Mouse (Mus musculus) gastrocnemius, postnatal 14 days (tissue): Measurements from ENCODE around the gene Sdad1. TPM values are rescaled to one million over a fixed set of nuclear protein-coding genes. Genes with fewer than 3 reads are reported as not detected.
A peak's percentile ranks its signal among the peaks of the same experiment; 100 is the strongest.

Source experiments
- DNase-seq: peaks from one replicate; pipeline ENCODE4 v3.0.0; 2021; ENCODE audit warnings: mixed read lengths
- intact Hi-C: fragments of 180-260 bp; cut with DNase I; formaldehyde crosslinking; loops from one replicate; pipeline ENCODE4 v1.15.1; 2025; ENCODE audit warnings: low total_unique reads
- total RNA-seq, 2 experiments: library from RNA; stranded (reverse); gene quantifications; 2 replicates each; pipeline ENCODE4 v1.2.3; 2021

The Sdad1 gene
- total RNA-seq, 2 experiments from 2014 or later, result 16.2 TPM

- intact Hi-C loops, result no loop called here
- DNase-seq, result peak; percentile 51
These were observed 8.3 kb upstream of the Sdad1 start for GRCm38 (mm10) chr5:92318596-92318995.

DNA sequence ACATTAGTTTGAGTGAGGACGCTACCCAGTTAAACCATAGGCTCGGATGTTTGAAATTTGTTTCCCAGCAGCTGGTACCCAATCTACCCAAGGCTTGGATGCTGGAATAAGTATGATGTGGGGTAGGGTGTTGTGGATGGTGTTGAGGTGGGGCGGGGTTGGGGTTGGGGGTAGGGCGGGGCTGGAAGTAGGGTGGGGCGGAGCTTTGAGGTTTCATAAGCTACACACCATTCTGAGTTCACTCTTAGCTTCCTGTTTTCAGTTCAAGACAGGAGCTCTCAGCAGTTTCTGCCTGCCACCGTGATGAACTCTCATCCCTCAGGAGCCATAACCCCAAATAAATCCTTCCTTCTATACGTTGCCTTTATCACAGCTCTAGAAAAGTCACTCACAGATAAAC, 7.8 kb upstream of the Sdad1 start:
- DNase-seq, result no peak
- intact Hi-C loops, result no loop called here

DNA sequence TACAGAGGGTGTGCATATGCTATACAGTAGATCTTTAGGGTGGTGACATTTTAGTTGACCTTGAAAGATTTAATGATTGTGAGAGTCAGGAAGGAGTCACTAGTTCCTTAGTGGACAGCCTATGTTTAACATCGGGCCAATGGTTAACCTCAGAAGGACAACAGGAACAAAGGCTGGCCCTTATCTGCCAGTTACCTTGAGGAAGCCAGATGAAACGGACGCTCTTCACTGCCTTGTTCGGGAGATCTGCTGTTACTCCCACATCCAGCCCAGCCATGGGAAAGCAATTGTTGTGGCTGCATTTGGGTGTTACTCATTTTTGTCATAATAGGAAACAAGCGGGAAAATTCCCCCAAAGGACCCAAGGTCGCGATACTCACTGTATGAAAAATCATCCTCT, 3.5 kb upstream of the Sdad1 start:
- intact Hi-C loops, result loop anchor here (5.0 kb wide), 2 partner anchors 69 to 84 kb away; no protein-coding TSS in a partner anchor
- DNase-seq, result no peak

DNA sequence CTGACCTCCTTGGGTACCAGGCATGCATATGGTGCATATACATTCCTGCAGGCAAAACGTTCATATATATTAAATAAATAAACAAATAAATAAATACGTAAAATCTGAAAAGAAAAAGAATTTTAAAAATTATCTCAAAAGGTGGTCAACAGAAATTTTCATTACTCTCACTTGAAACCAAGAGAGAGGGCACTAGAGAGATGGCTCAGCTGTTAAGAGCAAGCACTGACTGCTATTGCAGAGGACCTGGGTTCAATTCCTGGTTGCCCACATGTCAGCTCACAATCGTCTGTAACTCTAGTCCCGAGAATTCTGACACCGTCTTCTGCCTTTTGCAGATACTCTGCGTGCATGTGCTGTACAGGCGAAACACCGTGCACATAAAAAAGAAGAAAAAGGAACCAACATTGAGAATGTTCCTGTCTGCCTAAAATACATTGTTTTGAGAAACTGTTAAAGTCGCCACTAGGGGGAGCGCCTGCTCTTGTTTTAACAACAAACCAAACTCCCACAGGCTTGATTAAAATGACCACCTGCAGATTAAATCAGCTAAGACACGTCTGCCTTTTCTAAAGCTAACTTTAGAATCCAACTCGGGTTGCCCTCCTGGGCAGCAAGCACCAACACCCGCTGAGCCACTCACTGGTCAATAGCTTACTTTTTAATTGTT, 1.9 kb upstream of the Sdad1 start:
- intact Hi-C loops, result loop anchor here (5.0 kb wide), 2 partner anchors 70 to 85 kb away; no protein-coding TSS in a partner anchor
- DNase-seq, result peak; percentile 84

- intact Hi-C loops, result no loop called here
- DNase-seq, result no peak
These were observed 6.0 kb downstream of the Sdad1 start for GRCm38 (mm10) chr5:92304291-92304690.

- no peak for DNase-seq
- intact Hi-C loops, result no loop called here
These were observed 8.0 kb downstream of the Sdad1 start for GRCm38 (mm10) chr5:92302149-92302840.

DNA sequence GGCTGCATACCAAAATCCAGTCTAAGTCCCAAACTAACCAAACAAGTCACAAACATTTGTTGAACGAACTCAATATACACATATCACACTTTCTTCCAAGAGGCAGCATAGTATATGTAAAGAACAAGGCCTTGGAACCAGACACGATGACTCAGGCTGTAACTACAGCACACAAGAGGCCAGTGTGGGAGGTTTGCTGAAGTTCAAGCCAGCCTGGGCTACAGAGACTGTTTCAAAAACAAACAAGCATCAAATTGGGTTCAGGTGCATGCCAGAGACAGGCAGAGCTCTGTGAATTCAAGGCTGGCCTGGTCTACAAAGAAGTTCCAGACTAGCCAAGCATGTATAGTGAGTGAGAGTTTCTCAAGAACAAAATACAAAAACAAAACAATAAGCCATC, 15.8 kb downstream of the Sdad1 start:
- intact Hi-C loops, result no loop called here
- no peak for DNase-seq

- intact Hi-C loops, result no loop called here
- no peak for DNase-seq
These were observed 18.4 kb downstream of the Sdad1 start for GRCm38 (mm10) chr5:92291652-92292414.

GRCm38 (mm10) chr5:92287840-92288239, 22.4 kb downstream of the Sdad1 start:
- intact Hi-C loops, result loop anchor here (5.0 kb wide), 1 partner anchor 116 kb away; no protein-coding TSS in a partner anchor
- no peak for DNase-seq

DNA sequence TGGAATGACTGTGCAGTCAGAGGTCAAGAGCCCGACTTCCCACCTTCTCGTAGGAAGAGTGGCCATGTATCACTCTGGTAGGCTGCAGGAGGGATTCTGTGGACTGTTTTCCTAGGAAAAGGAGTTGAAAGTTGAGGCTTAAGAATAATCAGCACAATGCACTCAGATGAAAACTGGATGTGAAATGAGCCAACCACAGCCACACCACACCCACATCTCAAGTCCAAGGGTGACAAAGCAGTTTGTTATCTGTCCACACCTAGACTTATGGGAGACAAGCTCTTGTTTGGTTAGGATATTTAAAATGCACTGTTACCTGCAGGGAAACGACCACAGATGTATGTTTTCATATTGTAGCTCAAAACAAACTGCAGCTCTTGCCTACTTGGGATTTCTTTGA, 27.2 kb downstream of the Sdad1 start:
- intact Hi-C loops, result no loop called here
- no peak for DNase-seq

- intact Hi-C loops, result no loop called here
- peak; percentile 38 for DNase-seq
These were observed 27.7 kb downstream of the Sdad1 start for GRCm38 (mm10) chr5:92282571-92282970.

DNA sequence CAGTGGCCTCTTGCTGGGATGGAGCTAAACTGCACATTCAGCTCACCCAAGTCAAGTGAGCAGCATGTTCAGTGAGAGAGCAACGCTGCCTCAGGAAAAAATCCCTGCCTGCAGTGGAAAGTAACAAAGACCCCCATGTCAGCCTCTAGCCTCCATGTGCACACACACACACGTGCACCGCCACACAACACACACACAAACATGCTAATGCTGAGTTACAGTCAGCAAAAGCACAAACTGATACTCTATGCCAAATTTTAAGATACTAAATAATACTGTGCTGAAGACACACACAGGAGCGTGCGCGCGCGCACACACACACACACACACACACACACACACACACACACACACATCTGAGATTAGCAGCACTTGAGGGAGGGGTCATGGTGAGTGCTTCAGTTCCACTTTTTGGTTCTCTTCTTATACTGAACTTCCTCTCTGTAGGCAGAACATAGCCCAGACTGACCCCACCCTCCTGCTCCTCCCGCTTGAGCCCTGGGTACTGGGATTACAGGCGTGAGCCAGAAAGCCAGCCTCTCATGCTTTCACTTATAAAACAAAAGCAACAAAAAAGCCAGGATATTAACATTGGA, 31.2 kb downstream of the Sdad1 start:
- DNase-seq, result peak; percentile 15

DNA sequence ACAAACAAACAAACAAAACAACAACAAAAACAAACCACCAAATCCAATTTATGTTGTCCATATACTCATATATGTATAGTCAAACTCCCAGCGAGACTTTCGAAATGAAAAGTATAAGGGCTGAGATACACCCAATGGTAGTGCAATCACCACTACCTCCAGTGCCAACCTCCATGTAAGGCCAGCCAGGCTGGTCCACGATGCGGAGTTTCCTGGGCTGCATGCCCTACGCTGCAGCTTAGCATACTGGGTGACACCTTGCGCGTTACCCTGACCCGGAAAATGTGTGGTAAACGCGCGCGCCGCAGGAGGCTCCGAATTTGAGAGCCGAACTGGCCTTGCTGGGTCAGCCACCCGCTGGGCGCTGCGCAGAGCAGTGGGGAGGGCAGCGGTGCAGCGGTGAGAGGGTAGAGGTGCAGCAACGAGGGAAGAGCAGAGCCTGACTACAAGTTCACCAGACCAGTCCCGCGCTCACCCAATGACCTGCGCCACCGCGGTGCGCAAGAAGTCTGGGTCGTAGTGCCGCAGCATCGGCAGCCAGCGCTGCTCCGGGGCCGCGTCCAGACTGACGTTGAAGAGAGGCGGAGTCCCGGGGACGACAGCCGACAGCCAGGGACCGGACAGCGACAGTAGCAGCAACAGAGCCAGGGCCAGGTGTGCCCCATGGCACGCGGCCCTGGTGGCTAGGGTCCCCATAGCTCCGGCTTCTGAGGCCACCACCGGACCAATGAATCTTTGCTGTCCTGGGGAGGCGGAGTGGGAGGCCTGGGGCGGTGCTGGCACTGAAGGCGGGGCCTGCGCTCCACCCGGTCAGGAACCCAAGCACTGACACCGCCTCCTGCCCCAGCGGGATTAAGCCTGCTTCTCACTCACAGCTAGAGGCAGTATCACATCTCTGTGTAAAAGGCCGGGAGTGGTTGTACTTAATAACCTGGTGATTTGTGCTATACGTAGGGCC, 32.6 kb downstream of the Sdad1 start, which contains the start of gene Naaa:
TSS of gene Naaa (minus strand) at position 734 of the 958 bp plus-strand sequence.
- intact Hi-C loops, result no loop called here
- DNase-seq, result peak; percentile 91

More for the DNA sequence above, 31.2 kb downstream of the Sdad1 start:
- intact Hi-C loops, result no loop called here

DNA sequence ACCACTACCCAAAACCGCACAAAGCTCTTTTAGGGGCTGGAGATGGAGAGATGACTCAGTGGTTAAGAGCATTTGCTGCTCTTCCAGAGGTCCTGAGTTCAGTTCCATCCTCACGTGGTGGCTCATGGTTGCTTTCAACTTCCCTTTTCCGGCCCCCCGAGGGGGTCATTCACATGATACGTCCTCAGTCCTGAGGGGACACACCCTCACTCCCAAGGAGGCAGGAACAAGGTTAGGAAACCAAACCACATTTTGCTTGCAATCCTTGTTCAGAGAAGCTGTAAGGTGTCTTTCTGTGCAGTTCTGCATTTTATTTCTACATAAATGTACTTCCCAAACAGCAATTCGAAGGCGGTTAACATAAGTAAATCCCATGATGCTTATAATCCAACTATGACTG, 39.8 kb downstream of the Sdad1 start:
- no peak for DNase-seq
- intact Hi-C loops, result no loop called here

GRCm38 (mm10) chr5:92263761-92264359, 46.4 kb downstream of the Sdad1 start:
- intact Hi-C loops, result no loop called here
- DNase-seq, result peak; percentile 47

GRCm38 (mm10) chr5:92262646-92263045, 47.6 kb downstream of the Sdad1 start:
- DNase-seq, result no peak
- intact Hi-C loops, result no loop called here

DNA sequence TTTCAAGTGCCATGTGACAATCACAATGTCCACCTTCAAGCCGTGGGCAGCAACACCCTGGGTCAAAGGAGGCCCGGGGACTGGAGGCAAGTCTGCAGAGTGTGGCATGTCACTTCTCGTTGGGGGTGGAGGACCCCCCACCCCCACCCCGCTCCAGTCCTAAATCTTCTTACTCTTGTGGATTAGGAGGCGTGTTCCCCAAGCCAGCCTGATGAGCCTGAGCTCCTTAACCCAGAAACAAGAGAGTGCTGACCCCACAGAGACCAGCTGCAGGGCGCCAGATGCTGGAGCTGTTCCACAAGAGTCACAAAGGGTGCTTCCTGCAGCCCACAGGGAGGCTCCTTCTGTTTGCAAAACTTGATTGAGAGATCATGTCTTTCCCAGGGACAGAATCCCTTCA, 54.1 kb downstream of the Sdad1 start, which contains the start of gene Ppef2:
TSS of gene Ppef2 (minus strand) at position 61 of the 400 bp plus-strand sequence.
- no peak for DNase-seq
- intact Hi-C loops, result no loop called here

DNA sequence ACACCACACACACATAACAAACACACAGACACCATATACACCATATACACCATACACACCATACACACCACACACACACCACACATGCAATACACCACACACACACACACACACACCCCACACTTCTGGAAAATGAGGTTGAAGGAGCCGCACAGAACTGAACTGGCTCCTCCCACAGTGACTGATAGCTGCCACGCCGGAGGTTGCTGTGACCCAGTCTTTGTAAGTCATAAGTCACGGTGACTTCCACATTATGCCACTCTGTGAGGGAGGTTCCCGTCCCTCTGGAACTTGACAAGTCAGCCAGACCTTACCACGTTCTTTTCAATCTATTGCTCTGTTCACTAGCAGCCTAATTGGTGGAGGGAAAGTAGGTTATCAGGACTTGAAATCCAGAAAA, 55.8 kb downstream of the Sdad1 start:
- intact Hi-C loops, result no loop called here
- no peak for DNase-seq
